Mouse (Mus musculus): ENCODE results near the gene Ampd2. TPM values are rescaled to one million over a fixed set of nuclear protein-coding genes. Genes with fewer than 3 reads are reported as not detected.

Gene Ampd2
- polyA plus RNA-seq, 1 experiment from 2014 or later = 45.9 TPM

DNA sequence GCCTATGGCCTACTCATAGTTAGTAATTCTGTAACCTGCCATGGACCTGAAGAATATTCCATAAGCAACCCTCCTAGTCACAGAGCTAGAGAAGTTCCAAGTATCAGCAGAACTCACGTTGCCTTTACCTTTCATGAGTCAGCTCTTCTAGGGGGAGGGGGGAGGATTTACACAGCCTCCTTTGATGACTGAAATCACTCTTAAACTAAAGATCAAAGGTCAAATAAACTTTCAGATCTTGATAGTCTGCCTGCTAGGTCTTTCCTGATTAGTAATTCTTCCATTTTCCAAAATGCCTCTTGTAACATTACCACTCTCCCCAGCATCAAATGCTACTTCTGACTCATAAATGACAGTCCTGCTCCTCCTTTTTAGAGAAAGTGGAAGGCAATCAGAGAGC, 37.7 kb upstream of the Ampd2 start:
- DNase-seq = no peak
- no peaks in the 10 kb centered on the region for H3K27me3 ChIP-seq (ENCODE audit: control insufficient read depth, insufficient read depth, low read length)
- no peaks in the 10 kb centered on the region for H3K4me1 ChIP-seq (ENCODE audit: control insufficient read depth, insufficient read depth, low read length)
- peaks cover 30% of the 10 kb centered on the region for H3K36me3 ChIP-seq (ENCODE audit: control insufficient read depth, insufficient read depth, low read length)
- no peak overlapping the region for H3K4me3 ChIP-seq (replicated peaks; ENCODE audit: low read depth, low read length)
- ATAC-seq (ENCODE audit: low FRiP score, low TSS enrichment) = no peak
- H3K27ac ChIP-seq (replicated peaks; ENCODE audit: low read depth, low read length) = no peak overlapping the region
- H3K9ac ChIP-seq (replicated peaks; ENCODE audit: low read length) = no peak overlapping the region
- no peak overlapping the region for H3K4me2 ChIP-seq (ENCODE audit: low read length)
- WGBS = 55% methylated on average over 1 of the region's 1 CpGs
- H3K9me3 ChIP-seq (ENCODE audit: control insufficient read depth, low read length) = no peaks in the 10 kb centered on the region

DNA sequence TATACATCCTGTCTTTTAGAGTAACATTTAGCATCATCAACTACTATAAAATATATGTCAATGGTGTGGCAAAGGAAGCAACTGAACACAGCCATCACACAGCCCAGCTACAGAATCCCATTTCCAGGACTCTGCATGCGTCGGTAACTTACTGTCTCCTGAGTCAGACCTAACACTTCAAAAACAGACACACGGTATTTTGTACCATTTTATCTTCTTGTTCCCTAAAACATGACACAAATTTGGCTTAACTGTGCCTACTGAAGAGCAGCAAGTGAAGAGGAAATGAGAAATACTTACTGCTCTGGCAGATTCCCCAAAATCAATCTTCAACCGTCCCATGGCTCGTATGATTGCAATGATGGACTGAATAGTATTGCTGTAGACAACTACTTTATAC, 36.8 kb upstream of the Ampd2 start:
- DNase-seq = no peak
- WGBS = 95% methylated on average over 5 of the region's 5 CpGs

DNA sequence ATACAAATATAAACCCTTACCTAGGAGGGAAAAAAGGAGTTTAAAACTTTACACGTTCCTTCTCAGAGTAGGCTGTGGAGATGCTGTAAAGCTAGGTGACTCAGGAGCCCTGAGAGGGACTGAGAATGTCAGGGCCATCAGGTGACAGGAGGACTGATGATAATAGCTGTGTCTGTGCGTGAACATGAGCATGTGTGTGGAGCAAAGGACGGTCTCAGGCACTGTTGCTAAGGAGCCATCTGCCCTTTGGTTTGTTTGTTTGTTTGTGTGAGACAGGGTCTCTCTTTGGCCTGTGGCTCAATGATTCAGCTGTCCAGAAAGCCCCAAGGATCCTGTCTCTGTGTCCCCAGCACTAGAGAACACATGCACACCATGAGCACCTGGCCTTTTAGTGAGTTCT, 34.6 kb upstream of the Ampd2 start:
- Histone ChIP-seq H3K9me3 (ENCODE audit: control insufficient read depth, low read length) (no peaks in the 10 kb centered on the region), H3K9ac (replicated peaks; ENCODE audit: low read length) (no peak overlapping the region), H3K4me3 (replicated peaks; ENCODE audit: low read depth, low read length) (no peak overlapping the region), H3K4me2 (ENCODE audit: low read length) (no peak overlapping the region), H3K36me3 (ENCODE audit: control insufficient read depth, insufficient read depth, low read length) (peaks cover 54% of the 10 kb centered on the region), H3K27ac (replicated peaks; ENCODE audit: low read depth, low read length) (no peak overlapping the region), H3K27me3 (ENCODE audit: control insufficient read depth, insufficient read depth, low read length) (no peaks in the 10 kb centered on the region), H3K4me1 (ENCODE audit: control insufficient read depth, insufficient read depth, low read length) (no peaks in the 10 kb centered on the region)
- WGBS = 92% methylated on average over 3 of the region's 3 CpGs
- DNase-seq = no peak
- ATAC-seq (ENCODE audit: low FRiP score, low TSS enrichment) = no peak

More for the DNA sequence above, 36.8 kb upstream of the Ampd2 start:
- Histone ChIP-seq H3K36me3 (ENCODE audit: control insufficient read depth, insufficient read depth, low read length) (peaks cover 38% of the 10 kb centered on the region), H3K4me1 (ENCODE audit: control insufficient read depth, insufficient read depth, low read length) (no peaks in the 10 kb centered on the region), H3K9me3 (ENCODE audit: control insufficient read depth, low read length) (no peaks in the 10 kb centered on the region), H3K27me3 (ENCODE audit: control insufficient read depth, insufficient read depth, low read length) (no peaks in the 10 kb centered on the region), H3K9ac (replicated peaks; ENCODE audit: low read length) (no peak overlapping the region), H3K4me3 (replicated peaks; ENCODE audit: low read depth, low read length) (no peak overlapping the region), H3K27ac (replicated peaks; ENCODE audit: low read depth, low read length) (no peak overlapping the region), H3K4me2 (ENCODE audit: low read length) (no peak overlapping the region)
- ATAC-seq (ENCODE audit: low FRiP score, low TSS enrichment) = no peak

DNA sequence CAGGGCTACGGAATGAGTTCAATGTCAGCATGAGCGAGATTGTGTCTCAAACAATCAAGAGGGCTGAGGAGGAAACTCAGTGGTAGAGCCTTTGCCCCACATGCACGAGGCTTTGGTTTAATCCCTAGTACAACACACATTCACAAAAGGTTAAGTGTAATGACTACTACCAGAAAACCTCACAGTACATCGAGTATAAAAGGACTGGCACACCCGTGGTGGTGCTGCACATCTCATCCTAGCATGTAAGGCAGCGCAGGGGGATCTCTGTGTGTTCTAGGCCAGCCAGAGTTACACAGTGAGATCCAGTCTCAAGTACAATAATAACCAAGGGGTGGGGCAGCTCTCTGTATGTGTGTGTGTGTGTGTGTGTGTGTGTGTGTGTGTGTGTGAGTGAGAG, 31.0 kb upstream of the Ampd2 start:
- Histone ChIP-seq H3K27ac (replicated peaks; ENCODE audit: low read depth, low read length) (no peak overlapping the region), H3K36me3 (ENCODE audit: control insufficient read depth, insufficient read depth, low read length) (peaks cover 70% of the 10 kb centered on the region), H3K27me3 (ENCODE audit: control insufficient read depth, insufficient read depth, low read length) (no peaks in the 10 kb centered on the region), H3K9me3 (ENCODE audit: control insufficient read depth, low read length) (no peaks in the 10 kb centered on the region), H3K4me3 (replicated peaks; ENCODE audit: low read depth, low read length) (no peak overlapping the region), H3K9ac (replicated peaks; ENCODE audit: low read length) (no peak overlapping the region), H3K4me2 (ENCODE audit: low read length) (no peak overlapping the region), H3K4me1 (ENCODE audit: control insufficient read depth, insufficient read depth, low read length) (no peaks in the 10 kb centered on the region)
- ATAC-seq (ENCODE audit: low FRiP score, low TSS enrichment) = no peak
- WGBS = 93% methylated on average over 6 of the region's 6 CpGs
- no peak for DNase-seq

DNA sequence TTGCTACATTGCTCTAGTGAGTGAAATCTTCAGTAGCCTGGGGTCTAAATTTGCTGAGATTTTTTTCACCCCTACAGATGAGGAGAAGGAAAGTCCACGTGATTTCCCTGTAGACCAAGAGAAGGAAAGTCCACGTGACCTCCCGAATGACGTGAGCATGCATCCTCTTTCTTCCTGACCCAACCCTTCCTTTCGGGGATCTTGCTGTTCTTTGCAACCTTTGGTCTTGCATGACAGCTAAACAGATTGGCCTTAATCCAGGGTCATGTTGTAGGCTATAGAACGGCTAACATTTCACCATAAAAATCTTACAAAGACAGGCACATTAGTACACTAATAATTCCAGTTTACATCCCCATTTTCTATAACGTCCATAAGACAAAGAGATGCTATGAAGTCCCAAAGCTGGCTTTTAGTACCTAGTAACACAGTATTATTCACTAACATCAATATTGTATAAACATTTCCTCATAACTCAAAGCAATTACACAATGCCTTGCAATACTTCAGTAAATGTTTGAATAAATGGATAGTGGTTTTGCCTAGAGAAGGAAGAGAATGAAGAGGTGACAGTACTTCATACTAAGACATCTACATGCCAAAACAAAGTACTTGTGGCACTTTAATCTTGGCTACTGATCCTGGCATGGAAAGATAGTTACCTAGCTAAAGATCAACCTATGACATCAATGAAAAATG, 27.3 kb upstream of the Ampd2 start:
- 92% methylated on average over 7 of the region's 7 CpGs for WGBS
- H3K27me3 ChIP-seq (ENCODE audit: control insufficient read depth, insufficient read depth, low read length) = no peaks in the 10 kb centered on the region
- no peak overlapping the region for H3K27ac ChIP-seq (replicated peaks; ENCODE audit: low read depth, low read length)
- no peaks in the 10 kb centered on the region for H3K9me3 ChIP-seq (ENCODE audit: control insufficient read depth, low read length)
- no peak for DNase-seq
- H3K36me3 ChIP-seq (ENCODE audit: control insufficient read depth, insufficient read depth, low read length) = peaks cover 85% of the 10 kb centered on the region
- H3K4me3 ChIP-seq (replicated peaks; ENCODE audit: low read depth, low read length) = no peak overlapping the region
- no peak for ATAC-seq (ENCODE audit: low FRiP score, low TSS enrichment)
- H3K9ac ChIP-seq (replicated peaks; ENCODE audit: low read length) = no peak overlapping the region
- no peaks in the 10 kb centered on the region for H3K4me1 ChIP-seq (ENCODE audit: control insufficient read depth, insufficient read depth, low read length)
- no peak overlapping the region for H3K4me2 ChIP-seq (ENCODE audit: low read length)

DNA sequence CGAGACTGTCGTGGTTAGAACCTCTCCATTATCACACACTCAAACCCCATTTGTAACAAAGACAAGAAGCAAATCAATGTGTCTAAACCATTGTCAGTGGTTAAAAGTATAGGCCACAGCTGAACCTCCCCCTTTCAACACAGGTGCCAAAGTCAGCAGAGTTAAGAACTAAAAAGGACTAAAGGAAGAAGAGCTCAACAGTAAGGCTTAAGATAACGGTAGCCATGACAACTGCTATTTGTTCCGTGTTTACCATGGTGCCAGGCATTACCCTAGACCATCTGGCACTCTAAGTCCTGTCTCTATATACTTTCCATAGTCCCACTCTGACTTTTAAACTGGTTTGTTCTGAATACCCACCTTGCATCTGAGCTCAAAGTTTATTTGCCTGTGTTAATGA, 26.2 kb upstream of the Ampd2 start:
- Histone ChIP-seq H3K4me1 (ENCODE audit: control insufficient read depth, insufficient read depth, low read length) (no peaks in the 10 kb centered on the region), H3K36me3 (ENCODE audit: control insufficient read depth, insufficient read depth, low read length) (peaks cover 86% of the 10 kb centered on the region), H3K9ac (replicated peaks; ENCODE audit: low read length) (no peak overlapping the region), H3K27me3 (ENCODE audit: control insufficient read depth, insufficient read depth, low read length) (no peaks in the 10 kb centered on the region), H3K9me3 (ENCODE audit: control insufficient read depth, low read length) (no peaks in the 10 kb centered on the region), H3K4me3 (replicated peaks; ENCODE audit: low read depth, low read length) (no peak overlapping the region), H3K27ac (replicated peaks; ENCODE audit: low read depth, low read length) (no peak overlapping the region), H3K4me2 (ENCODE audit: low read length) (no peak overlapping the region)
- ATAC-seq (ENCODE audit: low FRiP score, low TSS enrichment) (no peak), DNase-seq (no peak)
- 82% methylated on average over 4 of the region's 4 CpGs for WGBS

DNA sequence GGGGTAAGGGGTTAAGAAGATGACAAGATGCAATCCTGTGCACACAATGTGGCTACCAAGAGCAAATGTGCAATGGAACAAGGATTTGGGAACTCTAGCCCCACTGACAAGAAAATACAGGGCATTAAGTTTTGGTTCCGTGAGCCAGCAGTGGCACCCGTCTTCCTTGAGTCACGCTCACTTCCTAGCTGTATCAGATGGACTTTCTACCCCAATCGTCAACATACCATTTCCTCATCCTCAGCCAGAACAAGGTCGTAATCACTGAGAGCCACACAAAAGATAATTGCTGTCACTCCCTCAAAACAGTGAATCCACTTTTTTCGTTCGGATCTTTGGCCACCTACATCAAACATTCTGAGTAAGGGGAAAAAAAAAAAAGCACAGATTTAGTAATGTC, 25.8 kb upstream of the Ampd2 start:
- H3K36me3 ChIP-seq (ENCODE audit: control insufficient read depth, insufficient read depth, low read length) = peaks cover 85% of the 10 kb centered on the region

DNA sequence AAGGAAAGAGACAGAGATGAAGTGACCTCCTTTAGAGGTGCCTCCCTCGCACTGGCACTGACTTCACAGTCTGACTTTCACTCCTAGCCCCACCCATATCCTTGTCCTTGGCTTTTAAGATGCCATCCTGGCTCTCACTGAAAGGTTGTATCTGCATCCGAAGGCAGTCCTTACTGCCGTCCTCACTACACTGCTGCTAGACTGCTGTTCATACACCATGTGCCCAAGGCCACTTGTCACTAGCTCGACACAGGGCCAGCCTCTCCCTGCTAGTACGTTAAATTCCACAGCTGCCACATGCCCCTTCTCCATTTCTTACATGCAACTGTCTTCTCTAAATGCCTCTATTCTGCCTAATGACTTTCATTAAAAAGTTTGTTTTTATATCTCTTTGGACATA, 24.9 kb upstream of the Ampd2 start:
- no peak for ATAC-seq (ENCODE audit: low FRiP score, low TSS enrichment)
- Histone ChIP-seq H3K9me3 (ENCODE audit: control insufficient read depth, low read length) (no peaks in the 10 kb centered on the region), H3K9ac (replicated peaks; ENCODE audit: low read length) (no peak overlapping the region), H3K36me3 (ENCODE audit: control insufficient read depth, insufficient read depth, low read length) (peaks cover 88% of the 10 kb centered on the region), H3K27ac (replicated peaks; ENCODE audit: low read depth, low read length) (no peak overlapping the region), H3K4me1 (ENCODE audit: control insufficient read depth, insufficient read depth, low read length) (no peaks in the 10 kb centered on the region), H3K4me3 (replicated peaks; ENCODE audit: low read depth, low read length) (no peak overlapping the region), H3K4me2 (ENCODE audit: low read length) (no peak overlapping the region), H3K27me3 (ENCODE audit: control insufficient read depth, insufficient read depth, low read length) (no peaks in the 10 kb centered on the region)
- DNase-seq = no peak
- WGBS = 96% methylated on average over 5 of the region's 5 CpGs

More for the DNA sequence above, 25.8 kb upstream of the Ampd2 start:
- Histone ChIP-seq H3K4me3 (replicated peaks; ENCODE audit: low read depth, low read length) (no peak overlapping the region), H3K9me3 (ENCODE audit: control insufficient read depth, low read length) (no peaks in the 10 kb centered on the region), H3K27ac (replicated peaks; ENCODE audit: low read depth, low read length) (no peak overlapping the region), H3K4me2 (ENCODE audit: low read length) (no peak overlapping the region), H3K9ac (replicated peaks; ENCODE audit: low read length) (no peak overlapping the region), H3K4me1 (ENCODE audit: control insufficient read depth, insufficient read depth, low read length) (no peaks in the 10 kb centered on the region), H3K27me3 (ENCODE audit: control insufficient read depth, insufficient read depth, low read length) (no peaks in the 10 kb centered on the region)
- ATAC-seq (ENCODE audit: low FRiP score, low TSS enrichment) (no peak), DNase-seq (no peak)
- 94% methylated on average over 7 of the region's 7 CpGs for WGBS

DNA sequence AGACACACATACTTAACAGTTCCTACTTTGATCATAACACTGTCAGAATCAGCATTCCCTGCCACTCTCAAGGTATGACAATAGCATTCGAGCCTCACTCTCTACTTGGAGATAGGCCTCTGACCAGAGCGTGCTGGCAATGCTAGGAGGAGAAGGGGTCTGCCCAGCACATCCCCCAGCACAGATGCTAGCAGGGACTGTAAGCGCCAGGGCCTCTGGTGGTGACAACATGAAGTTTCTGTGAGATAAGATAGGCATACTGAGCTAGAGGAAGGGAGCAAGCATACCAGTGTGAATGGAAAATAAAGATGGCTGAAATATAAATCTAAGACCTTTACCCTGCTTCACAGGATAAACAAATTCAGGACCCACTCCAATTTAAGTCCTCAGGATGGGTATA, 18.8 kb upstream of the Ampd2 start:
- no peak overlapping the region for H3K27ac ChIP-seq (replicated peaks; ENCODE audit: low read depth, low read length)
- no peak overlapping the region for H3K9ac ChIP-seq (replicated peaks; ENCODE audit: low read length)

More for the DNA sequence above, 18.8 kb upstream of the Ampd2 start:
- 92% methylated on average over 3 of the region's 3 CpGs for WGBS
- H3K4me2 ChIP-seq (ENCODE audit: low read length) = no peak overlapping the region
- peaks cover 45% of the 10 kb centered on the region for H3K36me3 ChIP-seq (ENCODE audit: control insufficient read depth, insufficient read depth, low read length)
- no peaks in the 10 kb centered on the region for H3K9me3 ChIP-seq (ENCODE audit: control insufficient read depth, low read length)
- no peak for ATAC-seq (ENCODE audit: low FRiP score, low TSS enrichment)
- H3K4me1 ChIP-seq (ENCODE audit: control insufficient read depth, insufficient read depth, low read length) = no peaks in the 10 kb centered on the region
- H3K4me3 ChIP-seq (replicated peaks; ENCODE audit: low read depth, low read length) = no peak overlapping the region
- no peak for DNase-seq
- H3K27me3 ChIP-seq (ENCODE audit: control insufficient read depth, insufficient read depth, low read length) = no peaks in the 10 kb centered on the region

All from midbrain, embryonic 14.5 days (tissue).